Mouse (Mus musculus) embryonic facial prominence, embryonic 11.5 days (tissue): ENCODE measurements at regions not wholly inside any gene's neighbourhood (a gene's known extent, or its start where the extent isn't known, plus 50 kb on each side); places are given as distances from the start of the nearest gene placed in this dataset.

ENCODE experiments used
- ATAC-seq: fragments of 200-750 bp; cut with Nextera tagmentation; replicated peaks from 2 replicates; pipeline ENCODE4 v1.8.0; 2017; ENCODE audit warnings: low read depth; ENCODE audit not compliant: insufficient number of reproducible peaks, low FRiP score, low TSS enrichment
- DNase-seq: peaks from one replicate; pipeline ENCODE4 v3.0.0-alpha.2; 2015; ENCODE audit warnings: low spot score
- H3K27ac ChIP-seq: fragments of 300-500 bp; sonication (generic); replicated peaks from 2 replicates; pipeline ENCODE4 v1.5.1; 2014; ENCODE audit warnings: mild to moderate bottlenecking, low read depth, low read length, control low read depth
- H3K27me3 ChIP-seq: fragments of 300-500 bp; sonication (generic); 2 replicates; pipeline ENCODE4 v1.6.1; 2014; ENCODE audit warnings: mild to moderate bottlenecking, low read length, moderate library complexity, mixed read lengths; ENCODE audit not compliant: control insufficient read depth, insufficient read depth
- H3K36me3 ChIP-seq: fragments of 300-500 bp; sonication (generic); replicated peaks from 2 replicates; pipeline ENCODE4 v1.6.1; 2014; ENCODE audit warnings: low read depth, mild to moderate bottlenecking, low read length, moderate library complexity, mixed read lengths; ENCODE audit not compliant: control insufficient read depth, insufficient read depth
- H3K4me1 ChIP-seq: fragments of 300-500 bp; sonication (generic); 2 replicates; pipeline ENCODE4 v1.6.1; 2014; ENCODE audit warnings: low read length, mixed read lengths; ENCODE audit not compliant: control insufficient read depth, insufficient read depth
- H3K4me2 ChIP-seq: fragments of 300-500 bp; sonication (generic); 2 replicates; pipeline ENCODE4 v1.6.1; 2014; ENCODE audit warnings: low read depth, mild to moderate bottlenecking, control low read depth, low read length, moderate library complexity
- H3K4me3 ChIP-seq: fragments of 300-500 bp; sonication (generic); 2 replicates; pipeline ENCODE4 v1.5.1; 2014; ENCODE audit warnings: low read depth, low read length, control low read depth
- H3K9ac ChIP-seq: fragments of 300-500 bp; sonication (generic); replicated peaks from 2 replicates; pipeline ENCODE4 v1.6.1; 2014; ENCODE audit warnings: mild to moderate bottlenecking, control low read depth, low read length
- H3K9me3 ChIP-seq: fragments of 300-500 bp; sonication (generic); replicated peaks from 2 replicates; pipeline ENCODE4 v1.6.1; 2016; ENCODE audit warnings: mild to moderate bottlenecking, low read length, inconsistent platforms, mixed read lengths; ENCODE audit not compliant: control insufficient read depth
- WGBS: fragments of 180-500 bp; shearing (Covaris S2); extraction: QIAGEN DNeasy Blood & Tissue Kit; methylation state at CpG from one replicate; pipeline ENCODE4 v1.1.7; 2014; 5-methylcytosine and 5-hydroxymethylcytosine counted together

DNA sequence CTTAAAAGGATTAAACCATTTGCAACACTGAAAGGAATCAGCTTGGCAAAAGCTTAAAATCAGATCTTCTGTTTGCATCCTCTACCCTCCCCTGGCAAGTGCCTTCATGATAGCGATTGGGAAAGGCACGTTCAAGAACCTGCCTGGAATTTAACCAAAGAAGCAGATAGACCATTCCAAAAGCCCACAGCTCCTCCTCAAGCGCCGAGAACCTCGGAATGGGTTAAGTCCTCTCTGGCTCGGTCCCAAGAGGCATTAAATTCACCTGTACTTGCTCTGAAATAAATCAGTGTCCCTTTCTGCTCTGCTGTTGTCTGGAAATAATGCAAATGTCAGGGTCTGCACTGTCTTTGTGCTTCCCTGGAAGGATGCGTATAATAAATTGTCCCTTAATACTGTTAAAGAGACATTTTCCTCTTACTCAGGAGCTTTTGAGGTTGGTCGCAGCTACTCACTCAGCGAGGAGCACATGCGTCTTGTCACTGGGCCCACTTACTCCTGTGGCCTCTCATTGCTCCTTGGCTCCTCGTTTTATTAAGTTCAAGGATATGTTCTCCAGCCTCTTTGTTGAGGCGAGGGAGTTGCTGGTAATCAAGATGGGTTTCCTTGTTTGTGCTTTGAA, 767.1 kb upstream of the A1bg start:
- no peaks in the 10 kb centered on the region for H3K27me3 ChIP-seq
- no peak overlapping the region for H3K4me2 ChIP-seq
- H3K4me3 ChIP-seq, result no peak overlapping the region
- DNase-seq (no peak), ATAC-seq (no peak)
- 86% methylated on average over 12 of the region's 12 CpGs for WGBS
- H3K27ac ChIP-seq, result no peak overlapping the region
- H3K9me3 ChIP-seq, result no peaks in the 10 kb centered on the region
- no peaks in the 10 kb centered on the region for H3K4me1 ChIP-seq
- H3K9ac ChIP-seq, result no peak overlapping the region
- H3K36me3 ChIP-seq, result no peaks in the 10 kb centered on the region

DNA sequence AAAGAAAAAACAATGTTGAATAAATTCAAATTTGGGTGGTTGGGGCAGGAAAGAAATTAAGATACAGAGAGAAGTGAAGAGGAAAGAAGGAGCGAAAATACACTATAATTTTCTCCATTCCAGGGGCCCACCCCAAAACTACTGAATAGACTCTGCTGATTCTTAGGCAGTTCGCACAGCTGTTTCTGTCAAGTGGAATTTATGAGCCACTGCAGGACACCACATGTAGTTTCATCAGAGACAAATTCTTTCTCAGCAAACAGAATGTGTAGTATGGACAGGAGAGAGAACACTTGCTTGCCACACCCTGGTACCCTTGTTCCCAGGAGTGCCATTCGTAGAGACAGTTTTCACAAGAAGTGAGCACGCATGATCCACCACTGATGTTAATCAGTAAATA, 760.2 kb upstream of the A1bg start:
- H3K9me3 ChIP-seq, result no peaks in the 10 kb centered on the region
- no peak overlapping the region for H3K27ac ChIP-seq
- H3K9ac ChIP-seq, result no peak overlapping the region
- H3K4me2 ChIP-seq, result no peak overlapping the region
- WGBS, result 87% methylated on average over 4 of the region's 4 CpGs
- no peaks in the 10 kb centered on the region for H3K36me3 ChIP-seq
- ATAC-seq (no peak), DNase-seq (no peak)
- no peaks in the 10 kb centered on the region for H3K4me1 ChIP-seq
- H3K27me3 ChIP-seq, result no peaks in the 10 kb centered on the region
- no peak overlapping the region for H3K4me3 ChIP-seq

DNA sequence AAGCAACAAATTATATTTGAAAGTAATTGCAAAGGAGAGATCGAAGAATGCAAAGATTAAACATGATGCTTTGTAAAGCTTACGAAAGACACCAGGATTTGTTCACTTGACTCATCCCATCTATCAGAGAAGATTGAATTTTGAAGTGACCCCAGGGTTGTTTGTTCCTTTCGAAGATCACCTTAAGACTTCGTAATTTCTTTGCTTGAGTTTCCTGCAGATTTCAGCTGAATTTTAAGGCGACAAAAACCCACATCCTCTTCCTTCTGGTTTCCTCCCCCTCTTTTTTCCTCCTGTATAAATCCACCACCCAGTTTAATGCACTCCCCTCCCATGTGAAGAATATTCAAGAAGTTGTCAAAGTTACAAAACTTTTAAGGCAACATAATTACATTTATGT, 747.7 kb upstream of the A1bg start:
- WGBS, result 83% methylated on average over 5 of the region's 5 CpGs

DNA sequence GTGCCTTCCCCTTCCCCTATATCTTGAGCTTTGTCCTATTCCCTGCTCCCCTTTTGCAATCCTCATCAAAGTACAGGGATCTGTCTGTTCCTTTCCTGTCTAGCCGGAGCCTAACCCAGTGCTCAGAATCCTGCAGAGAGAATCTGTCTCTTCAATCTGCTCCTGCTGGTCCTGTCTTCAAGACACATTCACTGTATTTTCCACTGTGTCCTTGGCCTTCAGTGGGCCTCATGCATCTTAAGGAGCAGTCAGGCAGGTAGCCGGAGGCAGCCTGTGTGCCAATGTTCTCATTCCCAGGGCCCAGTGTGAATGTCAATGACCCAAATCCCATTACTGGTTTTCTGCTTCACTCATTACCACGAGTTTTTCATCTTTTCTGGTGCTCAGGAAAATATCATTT, 737.8 kb upstream of the A1bg start:
- WGBS, result 71% methylated on average over 3 of the region's 3 CpGs
- H3K9ac ChIP-seq, result no peak overlapping the region
- H3K4me3 ChIP-seq, result no peak overlapping the region
- no peak overlapping the region for H3K27ac ChIP-seq
- no peak for DNase-seq
- H3K9me3 ChIP-seq, result no peaks in the 10 kb centered on the region
- ATAC-seq, result no peak
- no peaks in the 10 kb centered on the region for H3K27me3 ChIP-seq
- no peaks in the 10 kb centered on the region for H3K36me3 ChIP-seq
- H3K4me1 ChIP-seq, result no peaks in the 10 kb centered on the region
- H3K4me2 ChIP-seq, result no peak overlapping the region

More for the DNA sequence above, 747.7 kb upstream of the A1bg start:
- Histone ChIP-seq H3K27me3 (no peaks in the 10 kb centered on the region), H3K9ac (no peak overlapping the region), H3K9me3 (no peaks in the 10 kb centered on the region), H3K27ac (no peak overlapping the region), H3K4me2 (no peak overlapping the region), H3K4me1 (no peaks in the 10 kb centered on the region), H3K36me3 (no peaks in the 10 kb centered on the region), H3K4me3 (no peak overlapping the region)
- DNase-seq, result no peak
- ATAC-seq, result no peak

DNA sequence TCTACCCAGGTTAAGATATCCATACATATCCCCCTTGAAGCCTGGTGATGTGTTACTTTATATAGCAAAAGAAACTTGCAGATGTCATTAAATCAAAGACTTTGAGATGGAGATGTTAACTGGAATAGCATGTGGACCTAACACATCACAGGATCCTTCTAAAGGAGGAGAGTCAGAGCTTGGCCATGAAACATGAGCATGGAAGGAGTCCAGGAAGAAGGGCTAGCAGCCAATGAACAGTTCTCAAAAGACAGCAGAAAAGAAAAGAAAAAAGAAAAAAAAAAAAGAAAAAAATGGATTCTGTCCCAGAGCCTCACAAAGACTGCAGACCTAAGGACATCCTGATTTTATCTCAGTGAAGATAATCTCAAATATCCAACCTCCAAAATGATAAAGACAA, 734.1 kb upstream of the A1bg start:
- no peak for ATAC-seq
- Histone ChIP-seq H3K4me1 (no peaks in the 10 kb centered on the region), H3K4me2 (no peak overlapping the region), H3K36me3 (no peaks in the 10 kb centered on the region), H3K27ac (no peak overlapping the region), H3K27me3 (no peaks in the 10 kb centered on the region), H3K4me3 (no peak overlapping the region), H3K9ac (no peak overlapping the region), H3K9me3 (no peaks in the 10 kb centered on the region)
- no peak for DNase-seq

DNA sequence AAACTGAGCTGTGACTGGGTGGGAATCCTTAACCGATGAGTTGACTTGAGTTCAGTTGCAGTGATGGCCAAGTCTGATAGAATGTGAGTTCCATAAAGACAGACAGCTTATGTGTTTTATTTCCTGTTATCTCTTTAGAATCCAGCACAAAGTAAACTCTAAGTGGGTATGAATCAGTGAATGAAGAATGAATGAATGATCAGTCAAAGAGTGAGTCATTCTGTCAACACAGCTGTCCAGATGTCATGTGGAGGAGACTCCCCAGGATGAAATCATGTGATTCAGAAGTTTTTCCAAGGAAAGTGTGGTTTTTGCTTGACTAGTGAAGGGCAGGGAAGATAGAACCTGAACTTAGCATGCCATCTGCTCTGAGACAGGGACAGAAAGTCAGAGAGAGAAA, 732.0 kb upstream of the A1bg start:
- H3K9me3 ChIP-seq, result no peaks in the 10 kb centered on the region

DNA sequence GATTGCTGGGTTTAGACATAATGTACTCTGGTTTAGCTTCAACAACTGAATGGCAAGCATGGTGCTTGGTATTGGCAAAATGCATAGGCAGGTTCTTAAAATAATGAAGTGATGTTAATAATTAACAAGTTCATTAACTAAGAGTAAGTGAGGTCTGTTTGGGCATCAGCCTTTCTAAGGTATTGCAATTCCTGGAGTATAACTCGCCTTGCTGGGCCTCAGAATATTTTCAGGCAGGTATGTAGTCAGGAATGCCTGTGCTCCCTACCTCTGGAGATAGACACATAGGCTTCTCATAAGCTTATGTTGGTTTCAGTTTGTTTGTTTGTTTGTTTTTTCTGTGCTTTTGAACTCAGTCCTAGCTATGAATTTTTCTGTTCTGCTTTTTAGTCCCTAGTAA, 731.0 kb upstream of the A1bg start:
- Histone ChIP-seq H3K9ac (no peak overlapping the region), H3K4me1 (no peaks in the 10 kb centered on the region), H3K4me3 (no peak overlapping the region), H3K27me3 (no peaks in the 10 kb centered on the region), H3K9me3 (no peaks in the 10 kb centered on the region), H3K36me3 (no peaks in the 10 kb centered on the region), H3K4me2 (no peak overlapping the region), H3K27ac (no peak overlapping the region)
- no peak for DNase-seq
- ATAC-seq, result no peak
- WGBS, result 77% methylated on average over 1 of the region's 1 CpGs

More for the DNA sequence above, 732.0 kb upstream of the A1bg start:
- Histone ChIP-seq H3K27ac (no peak overlapping the region), H3K9ac (no peak overlapping the region), H3K27me3 (no peaks in the 10 kb centered on the region), H3K4me3 (no peak overlapping the region), H3K36me3 (no peaks in the 10 kb centered on the region), H3K4me2 (no peak overlapping the region), H3K4me1 (no peaks in the 10 kb centered on the region)
- WGBS, result 97% methylated on average over 1 of the region's 1 CpGs
- no peak for DNase-seq
- no peak for ATAC-seq

DNA sequence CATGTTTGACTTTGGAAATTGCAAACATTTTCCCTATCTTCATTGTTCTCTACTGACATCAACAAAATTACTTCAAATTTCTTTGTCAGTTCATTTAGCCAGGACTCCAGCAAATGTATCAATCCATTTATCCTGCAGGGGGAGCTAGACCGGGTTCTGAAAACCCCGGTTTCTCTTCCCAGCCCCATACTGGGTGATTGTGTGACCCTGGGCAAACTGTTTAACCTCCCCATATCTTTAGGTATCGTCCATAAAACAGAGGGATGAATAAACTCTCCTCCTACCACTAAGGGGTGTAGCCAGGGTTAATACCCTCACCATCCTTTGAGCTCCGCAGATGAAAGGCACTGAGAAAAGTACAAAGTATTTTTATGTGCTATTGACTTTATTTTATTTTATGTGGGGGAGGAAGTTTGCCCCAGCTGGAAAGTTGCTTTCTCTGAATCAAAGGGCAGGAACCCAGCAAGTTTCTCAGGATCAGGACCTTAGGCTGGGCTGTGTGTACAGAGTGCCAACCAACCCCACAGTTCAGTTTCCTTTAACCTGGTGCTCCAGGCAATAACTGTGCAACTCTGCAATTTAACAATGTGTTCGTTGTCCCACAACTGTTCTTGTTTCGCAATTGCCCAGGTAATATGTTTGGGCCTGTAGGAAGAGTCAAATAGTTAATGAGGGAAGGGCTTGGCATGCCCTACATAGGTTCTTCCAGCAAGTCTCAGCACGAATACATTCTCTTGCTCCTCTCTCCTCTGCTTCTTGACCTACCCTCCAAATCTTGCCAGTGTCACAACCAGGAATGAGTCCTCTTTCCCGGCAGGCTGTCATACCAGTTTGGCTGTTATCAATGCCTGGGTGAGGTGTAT, 696.1 kb upstream of the A1bg start:
- no peak overlapping the region for H3K4me3 ChIP-seq
- no peak overlapping the region for H3K9ac ChIP-seq
- 66% methylated on average over 8 of the region's 8 CpGs for WGBS
- H3K4me2 ChIP-seq, result no peak overlapping the region
- no peaks in the 10 kb centered on the region for H3K27me3 ChIP-seq
- no peak overlapping the region for H3K27ac ChIP-seq
- DNase-seq (no peak), ATAC-seq (no peak)
- H3K36me3 ChIP-seq, result no peaks in the 10 kb centered on the region
- H3K4me1 ChIP-seq, result no peaks in the 10 kb centered on the region
- no peaks in the 10 kb centered on the region for H3K9me3 ChIP-seq
